Mouse (Mus musculus): ENCODE results near the gene Gpd1l. TPM values are rescaled to one million over a fixed set of nuclear protein-coding genes. Genes with fewer than 3 reads are reported as not detected.
A peak's percentile ranks its signal among the peaks of the same experiment; 100 is the strongest.
"Not testable (repeated sequence)": the region's sequence is repeated elsewhere in the genome, so short reads cannot be mapped to it uniquely, and the experiment has no call there.

Gpd1l gene
- 13.5 and 14.8 TPM in 2 replicates for polyA plus RNA-seq (2015; fragmentation: Nextera tagmentation; extraction: Ambion mirVana)

DNA sequence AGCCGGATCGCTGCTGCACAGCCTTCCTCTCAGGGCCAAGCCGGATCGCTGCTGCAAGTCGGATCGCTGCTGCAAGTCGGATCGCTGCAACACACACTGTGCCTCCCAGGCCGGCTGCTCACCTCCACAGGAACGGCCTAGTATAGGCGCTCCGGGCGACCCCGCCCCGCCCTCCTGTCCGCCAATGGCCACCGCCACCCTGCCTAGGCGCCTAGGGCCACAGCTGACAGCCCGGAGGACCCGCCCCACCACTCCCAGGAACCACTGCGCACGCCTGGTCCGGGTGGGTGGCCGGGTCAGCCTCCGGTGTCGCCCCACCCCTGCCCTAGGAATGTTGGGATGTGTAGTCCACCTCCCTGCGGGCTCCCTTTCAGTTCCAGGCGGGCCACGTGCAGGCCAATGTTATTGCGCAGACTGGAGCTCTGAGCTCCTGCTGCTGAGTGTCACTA lies at the start of gene Gpd1l:
Gpd1l (minus strand) TSS at position 265 of the 449 bp plus-strand sequence.
- Histone ChIP-seq H3K4me2 (peak within 1 kb of the TSS; percentile 99), H3K4me1 (peaks cover 18% of the 10 kb centered on the region), H3K27me3 (replicated peaks) (no peaks in the 10 kb centered on the region), H3K27ac (replicated peaks) (peak within 1 kb of the TSS; percentile 85), H3K36me3 (no peaks in the 10 kb centered on the region), H3K9ac (peak within 1 kb of the TSS; percentile 88), H3K9me3 (no peaks in the 10 kb centered on the region), H3K4me3 (peak within 1 kb of the TSS; percentile 88)
- 1% methylated on average over 30 of the region's 30 CpGs for WGBS
- peak; percentile 92 for ATAC-seq (ENCODE audit: extremely low read depth, insufficient number of reproducible peaks, low FRiP score, low TSS enrichment)

DNA sequence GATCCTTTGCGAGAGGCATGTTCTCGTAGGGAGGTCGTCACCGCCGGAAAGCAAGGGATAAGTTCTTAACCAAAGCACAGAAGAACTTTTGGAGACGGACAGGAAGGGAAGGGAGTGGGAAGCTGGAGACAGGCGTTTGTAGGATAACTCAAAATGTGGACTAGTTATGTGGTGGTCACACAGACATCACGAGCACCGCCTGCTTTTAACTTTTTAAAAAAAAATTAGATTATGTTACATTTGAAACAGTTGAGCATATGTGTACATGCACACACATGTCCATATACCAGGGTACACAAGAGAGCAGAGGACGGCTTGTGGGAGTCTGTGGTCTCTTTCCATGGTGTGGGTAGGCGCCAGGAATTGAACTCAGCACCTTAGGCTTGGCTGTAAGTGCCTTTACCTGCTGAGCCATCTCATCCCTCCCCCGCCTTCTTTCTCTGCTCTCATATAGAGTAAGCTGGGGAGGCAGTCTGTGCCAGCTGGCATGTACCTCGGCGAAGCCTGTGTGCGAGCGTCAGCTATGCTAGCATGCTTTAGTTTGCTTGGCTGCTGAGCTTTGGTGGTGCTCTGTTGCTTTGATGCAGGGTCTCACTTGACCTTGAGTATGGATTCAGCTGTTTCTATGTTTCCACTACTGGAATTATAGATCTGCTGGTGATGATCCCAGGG lies 49.0 kb upstream of the Gpd1l start, which contains the start of gene Rps27rt:
Rps27rt (minus strand) TSS at position 51 of the 672 bp plus-strand sequence.
- H3K27me3 ChIP-seq (replicated peaks) = 0 out of 2 replicates have a peak, but pooled peaks cover 6% of the 10 kb centered on the region
- H3K9me3 ChIP-seq = no peaks in the 10 kb centered on the region
- no peaks in the 10 kb centered on the region for H3K36me3 ChIP-seq
- no peak within 1 kb of the TSS for H3K4me3 ChIP-seq
- H3K4me1 ChIP-seq = peaks cover 16% of the 10 kb centered on the region
- no peak within 1 kb of the TSS for H3K27ac ChIP-seq (replicated peaks)
- no peak for ATAC-seq (ENCODE audit: extremely low read depth, insufficient number of reproducible peaks, low FRiP score, low TSS enrichment)
- H3K4me2 ChIP-seq = no peak within 1 kb of the TSS
- WGBS = 87% methylated on average over 16 of the region's 16 CpGs
- H3K9ac ChIP-seq = no peak within 1 kb of the TSS

DNA sequence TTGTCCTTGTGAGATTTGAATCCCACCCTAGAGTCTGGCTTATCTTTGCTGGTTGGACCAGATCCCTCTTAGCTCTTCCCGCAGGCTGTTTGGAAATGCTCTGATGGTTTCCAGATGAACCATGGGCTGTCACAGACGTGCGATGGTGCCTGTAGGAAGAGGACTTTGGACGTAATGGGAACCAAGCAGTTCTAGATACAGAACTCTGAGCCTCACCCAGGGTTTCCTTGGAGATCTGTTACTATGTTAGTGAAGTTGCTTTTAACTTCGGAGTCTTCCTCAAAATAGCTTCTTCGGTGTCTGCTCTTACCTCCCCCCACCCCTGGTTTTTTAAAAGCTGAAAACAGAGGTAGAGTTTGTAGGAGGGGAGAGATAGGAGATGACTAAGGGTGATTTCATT lies 46.2 kb upstream of the Gpd1l start:
- Histone ChIP-seq H3K4me1 (peaks cover 25% of the 10 kb centered on the region), H3K27ac (replicated peaks) (no peak overlapping the region), H3K9me3 (no peaks in the 10 kb centered on the region), H3K4me2 (peak overlapping the region; percentile 96), H3K9ac (no peak overlapping the region), H3K36me3 (no peaks in the 10 kb centered on the region), H3K27me3 (replicated peaks) (0 out of 2 replicates have a peak, but pooled peaks cover 10% of the 10 kb centered on the region), H3K4me3 (peak overlapping the region; percentile 76; the same call in 1 of the 2 replicates)
- ATAC-seq (ENCODE audit: extremely low read depth, insufficient number of reproducible peaks, low FRiP score, low TSS enrichment) = no peak
- WGBS = 22% methylated on average over 6 of the region's 6 CpGs

DNA sequence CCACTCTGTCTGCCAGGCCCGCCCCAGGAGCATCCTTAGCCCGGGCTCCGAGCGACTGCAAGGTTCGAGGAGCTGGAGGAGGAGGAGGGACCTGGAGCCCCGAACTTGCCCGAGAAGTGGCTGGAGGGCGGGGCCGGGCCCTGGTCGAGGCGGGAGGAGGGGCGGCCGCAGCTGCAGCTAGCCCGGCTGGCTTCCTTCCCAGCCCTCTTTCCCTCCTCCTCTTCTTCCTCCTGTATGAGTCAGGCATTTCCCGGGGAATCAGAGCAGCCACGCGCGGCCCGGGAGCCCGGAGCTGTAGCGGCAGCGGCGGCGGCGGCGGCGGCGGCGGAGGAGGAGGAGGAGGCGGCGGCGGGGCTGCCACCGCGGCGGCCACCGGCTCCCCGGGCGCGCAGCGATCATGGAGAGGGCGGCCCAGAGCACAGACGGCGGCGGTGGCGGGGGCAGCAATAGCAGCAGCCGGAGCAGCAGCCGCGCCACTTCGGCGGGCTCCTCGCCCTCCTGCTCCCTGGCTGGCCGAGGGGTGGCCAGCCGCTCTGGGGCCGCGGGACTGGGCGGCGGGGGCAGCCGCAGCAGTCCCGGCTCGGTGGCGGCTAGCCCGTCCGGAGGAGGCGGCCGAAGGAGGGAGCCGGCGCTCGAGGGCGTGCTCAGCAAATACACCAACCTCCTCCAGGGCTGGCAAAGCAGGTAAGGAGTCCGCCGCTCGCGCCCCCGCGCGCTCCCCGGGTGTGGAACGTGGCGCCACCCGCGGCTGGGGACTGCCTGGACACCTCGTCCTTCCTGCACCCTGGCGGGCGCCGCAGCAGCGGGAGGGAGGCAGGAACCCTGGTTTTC lies 44.7 kb upstream of the Gpd1l start, which contains the start of gene Osbpl10:
Osbpl10 (plus strand) TSS at position 289 of the 831 bp plus-strand sequence.
- Histone ChIP-seq H3K4me2 (peak within 1 kb of the TSS; percentile 96), H3K36me3 (no peaks in the 10 kb centered on the region), H3K9ac (peak within 1 kb of the TSS; percentile 88), H3K27ac (replicated peaks) (peak within 1 kb of the TSS; percentile 81), H3K27me3 (replicated peaks) (0 out of 2 replicates have a peak, but pooled peaks cover 10% of the 10 kb centered on the region), H3K4me3 (peak within 1 kb of the TSS; percentile 76), H3K4me1 (peaks cover 25% of the 10 kb centered on the region), H3K9me3 (no peaks in the 10 kb centered on the region)
- 1% methylated on average over 62 of the region's 86 CpGs for WGBS
- ATAC-seq (ENCODE audit: extremely low read depth, insufficient number of reproducible peaks, low FRiP score, low TSS enrichment) = peak; percentile 47; the same call in 1 of the 2 replicates

DNA sequence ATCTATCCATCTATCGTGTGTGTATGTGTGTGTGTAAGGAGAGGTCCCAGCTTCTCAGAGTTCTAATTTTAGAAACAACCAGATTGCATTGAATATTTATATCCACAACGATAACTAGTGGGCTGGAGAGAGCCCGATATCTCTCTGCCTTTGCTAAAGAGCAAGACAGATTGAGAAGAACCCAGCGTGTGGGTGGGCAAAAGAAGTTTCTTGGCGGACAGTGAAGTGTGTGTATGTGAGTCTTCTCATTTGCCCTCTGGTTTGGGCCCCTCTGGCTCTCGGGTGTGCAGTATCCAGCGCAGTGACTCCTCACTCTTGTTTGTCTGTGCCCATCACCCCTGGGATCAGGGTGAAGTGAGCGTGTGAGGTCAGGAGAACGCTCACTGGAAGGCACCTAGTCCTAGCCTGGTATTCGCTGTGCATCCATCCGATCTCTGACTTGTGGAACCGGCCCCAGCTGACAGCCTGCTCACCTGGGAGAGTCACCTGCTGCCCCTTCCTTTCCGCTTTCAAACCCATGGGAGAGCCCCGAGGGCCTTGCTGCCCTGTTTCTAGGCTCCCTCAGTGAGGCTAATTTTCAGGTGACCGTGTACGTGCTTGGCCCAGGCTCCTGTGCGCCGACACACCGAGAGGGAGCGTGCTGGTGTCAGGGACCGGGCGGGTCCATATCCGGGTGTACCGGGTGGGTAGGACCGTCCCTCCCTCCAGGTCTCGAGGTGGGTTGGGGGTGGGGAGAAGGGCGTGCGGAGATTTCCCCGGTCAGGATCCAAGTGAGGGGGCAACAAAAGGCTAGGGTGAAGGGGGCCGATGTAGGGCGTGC lies 43.9 kb upstream of the Gpd1l start:
- H3K9ac ChIP-seq = peak overlapping the region; percentile 88
- H3K27me3 ChIP-seq (replicated peaks) = 0 out of 2 replicates have a peak, but pooled peaks cover 10% of the 10 kb centered on the region
- peaks cover 25% of the 10 kb centered on the region for H3K4me1 ChIP-seq
- WGBS = 3% methylated on average over 31 of the region's 31 CpGs
- H3K36me3 ChIP-seq = no peaks in the 10 kb centered on the region
- H3K4me3 ChIP-seq = peak overlapping the region; percentile 76
- no peaks in the 10 kb centered on the region for H3K9me3 ChIP-seq
- peak overlapping the region; percentile 96 for H3K4me2 ChIP-seq
- peak; percentile 43; the same call in 1 of the 2 replicates for ATAC-seq (ENCODE audit: extremely low read depth, insufficient number of reproducible peaks, low FRiP score, low TSS enrichment)
- peak overlapping the region; percentile 81 for H3K27ac ChIP-seq (replicated peaks)

DNA sequence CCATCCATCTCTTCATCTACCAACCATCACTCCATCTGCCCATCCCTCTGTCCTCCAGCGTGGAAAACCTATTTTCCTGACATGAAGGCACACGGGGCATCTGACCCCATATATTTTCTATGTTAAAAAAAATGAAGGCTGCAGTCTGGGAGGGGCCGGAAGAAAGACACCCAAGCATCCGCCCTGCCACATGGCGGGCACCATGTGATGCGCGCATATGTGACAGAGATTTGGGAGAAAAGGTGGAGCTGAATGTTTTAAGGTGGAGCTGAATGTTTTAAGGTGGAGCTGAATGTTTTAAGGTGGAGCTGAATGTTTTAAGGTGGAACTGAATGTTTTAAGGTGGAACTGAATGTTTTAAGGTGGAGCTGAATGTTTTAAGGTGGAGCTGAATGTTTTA lies 32.5 kb upstream of the Gpd1l start:
- ATAC-seq (ENCODE audit: extremely low read depth, insufficient number of reproducible peaks, low FRiP score, low TSS enrichment); H3K36me3 ChIP-seq; H3K27ac ChIP-seq (replicated peaks); H3K4me1 ChIP-seq; H3K4me2 ChIP-seq; H3K9me3 ChIP-seq; H3K4me3 ChIP-seq; H3K27me3 ChIP-seq (replicated peaks); H3K9ac ChIP-seq: not testable (repeated sequence)
- WGBS = 80% methylated on average over 7 of the region's 7 CpGs

DNA sequence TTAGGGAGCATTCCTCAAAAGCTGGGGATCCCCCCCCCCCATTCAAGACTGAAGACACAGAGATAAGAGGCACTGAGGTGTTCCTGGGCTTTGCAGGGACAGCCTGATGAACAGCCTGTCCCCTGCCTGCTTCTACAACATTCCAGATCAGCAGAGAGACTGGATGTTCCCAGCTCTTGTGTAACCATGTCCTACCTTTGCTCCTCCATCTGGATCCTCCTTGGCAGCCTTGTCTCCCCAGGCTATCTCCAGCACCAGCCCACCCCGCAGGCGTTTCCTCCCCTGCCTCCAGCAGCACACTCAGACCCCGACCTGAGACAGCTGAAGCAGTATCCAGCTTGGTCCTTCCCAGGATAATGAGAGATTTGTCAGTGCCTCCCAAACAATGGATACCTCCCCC lies 30.3 kb upstream of the Gpd1l start:
- H3K9me3 ChIP-seq = peaks cover 9% of the 10 kb centered on the region; the same call in 1 of the 2 replicates
- no peaks in the 10 kb centered on the region for H3K4me1 ChIP-seq
- no peak overlapping the region for H3K27ac ChIP-seq (replicated peaks)
- no peak overlapping the region for H3K4me3 ChIP-seq
- H3K27me3 ChIP-seq (replicated peaks) = no peaks in the 10 kb centered on the region
- H3K9ac ChIP-seq = no peak overlapping the region
- WGBS = 35% methylated on average over 3 of the region's 3 CpGs
- no peak overlapping the region for H3K4me2 ChIP-seq
- H3K36me3 ChIP-seq = no peaks in the 10 kb centered on the region
- no peak for ATAC-seq (ENCODE audit: extremely low read depth, insufficient number of reproducible peaks, low FRiP score, low TSS enrichment)

DNA sequence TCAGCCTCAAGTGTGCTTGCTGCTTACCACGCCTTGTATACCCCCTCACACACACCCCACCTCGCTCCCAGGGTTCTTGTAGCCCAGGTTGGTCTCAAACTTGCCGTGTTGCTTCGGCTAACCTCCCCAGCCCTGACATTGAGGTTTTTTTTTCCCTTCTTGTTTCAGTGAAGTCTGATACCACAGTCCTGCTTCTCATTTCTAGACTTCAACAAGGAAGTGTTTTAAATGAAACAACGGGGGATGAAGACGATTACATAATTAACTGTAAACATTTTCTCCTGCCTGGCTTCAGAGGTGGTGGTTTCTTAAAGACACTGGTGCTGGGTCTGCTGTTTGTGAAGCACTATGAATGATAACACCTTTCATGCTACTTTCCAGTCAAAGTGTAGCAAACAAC lies 27.1 kb upstream of the Gpd1l start:
- no peak overlapping the region for H3K4me2 ChIP-seq
- no peak overlapping the region for H3K4me3 ChIP-seq
- peaks cover 5% of the 10 kb centered on the region; the same call in 1 of the 2 replicates for H3K9me3 ChIP-seq
- no peaks in the 10 kb centered on the region for H3K27me3 ChIP-seq (replicated peaks)
- no peak overlapping the region for H3K9ac ChIP-seq
- no peak for ATAC-seq (ENCODE audit: extremely low read depth, insufficient number of reproducible peaks, low FRiP score, low TSS enrichment)
- no peaks in the 10 kb centered on the region for H3K4me1 ChIP-seq
- WGBS = 85% methylated on average over 6 of the region's 6 CpGs
- H3K36me3 ChIP-seq = no peaks in the 10 kb centered on the region
- H3K27ac ChIP-seq (replicated peaks) = no peak overlapping the region

DNA sequence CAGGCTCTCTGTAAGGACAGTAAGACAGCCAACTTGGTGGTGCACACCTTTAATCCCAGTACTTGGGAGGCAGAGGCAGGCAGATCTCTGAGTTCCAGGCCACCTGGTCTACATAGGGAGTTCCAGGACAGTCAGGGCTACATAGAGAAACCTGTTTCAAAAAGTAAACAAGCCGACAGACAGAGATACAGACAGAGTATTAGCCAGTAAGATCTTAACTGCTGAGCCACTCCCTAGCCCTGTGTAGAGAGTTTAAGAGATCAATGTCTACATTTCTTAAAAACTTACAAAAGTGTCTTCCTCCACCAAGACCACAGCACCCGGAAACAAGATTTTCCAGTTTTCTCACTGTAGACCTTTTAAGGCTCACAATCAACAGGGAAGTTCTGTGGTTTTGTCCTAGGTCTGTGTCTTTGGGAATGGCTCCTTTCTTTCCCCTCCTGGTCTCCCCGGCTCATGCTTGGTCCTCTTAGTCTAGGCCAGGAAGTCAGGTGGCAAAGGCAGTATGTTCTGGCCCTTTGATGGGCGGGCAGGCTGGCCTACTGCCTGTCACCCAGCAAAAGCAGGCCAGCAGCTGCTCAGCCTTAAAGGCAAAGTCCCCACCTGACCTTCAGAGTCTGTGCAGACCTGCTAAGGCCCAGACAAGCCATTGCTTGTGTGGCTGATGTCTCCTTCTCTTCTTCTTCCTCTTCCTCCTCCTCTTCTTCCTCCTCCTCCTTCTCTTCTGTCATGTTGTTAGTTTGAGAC lies 26.4 kb upstream of the Gpd1l start:
- Histone ChIP-seq H3K27ac (replicated peaks) (no peak overlapping the region), H3K9me3 (peaks cover 5% of the 10 kb centered on the region; the same call in 1 of the 2 replicates), H3K4me2 (no peak overlapping the region), H3K9ac (no peak overlapping the region), H3K4me3 (no peak overlapping the region), H3K36me3 (no peaks in the 10 kb centered on the region), H3K27me3 (replicated peaks) (no peaks in the 10 kb centered on the region), H3K4me1 (no peaks in the 10 kb centered on the region)
- no peak for ATAC-seq (ENCODE audit: extremely low read depth, insufficient number of reproducible peaks, low FRiP score, low TSS enrichment)
- WGBS = 61% methylated on average over 4 of the region's 4 CpGs

DNA sequence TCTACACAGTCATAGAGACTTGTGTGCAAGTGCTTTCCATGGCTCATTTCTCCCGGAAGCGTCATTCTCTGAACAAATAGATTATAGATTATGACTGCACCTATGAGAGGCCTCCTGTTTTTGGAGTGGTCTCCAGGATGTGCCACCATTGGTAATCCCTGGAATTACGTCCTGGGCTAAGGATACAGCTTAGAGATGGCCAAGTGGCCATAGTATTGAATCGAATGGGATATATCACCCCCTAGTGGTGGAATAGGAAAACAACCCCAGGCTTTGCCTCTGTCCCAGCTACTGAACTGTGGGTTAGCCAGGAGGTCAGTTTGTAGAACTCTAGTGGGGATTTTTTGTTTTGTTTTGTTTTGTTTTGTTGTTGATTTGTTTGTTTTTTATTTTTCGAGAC lies 23.2 kb upstream of the Gpd1l start:
- 35% methylated on average over 5 of the region's 5 CpGs for WGBS
- ATAC-seq (ENCODE audit: extremely low read depth, insufficient number of reproducible peaks, low FRiP score, low TSS enrichment) = no peak
- H3K27ac ChIP-seq (replicated peaks) = no peak overlapping the region
- no peak overlapping the region for H3K9ac ChIP-seq
- H3K4me3 ChIP-seq = no peak overlapping the region
- H3K4me1 ChIP-seq = no peaks in the 10 kb centered on the region
- 0 out of 2 replicates have a peak, but pooled peaks cover 1% of the 10 kb centered on the region for H3K9me3 ChIP-seq
- H3K27me3 ChIP-seq (replicated peaks) = no peaks in the 10 kb centered on the region
- H3K4me2 ChIP-seq = no peak overlapping the region
- H3K36me3 ChIP-seq = no peaks in the 10 kb centered on the region

All from heart, embryonic 13.5 days (tissue).